In the genomic region with DNA sequence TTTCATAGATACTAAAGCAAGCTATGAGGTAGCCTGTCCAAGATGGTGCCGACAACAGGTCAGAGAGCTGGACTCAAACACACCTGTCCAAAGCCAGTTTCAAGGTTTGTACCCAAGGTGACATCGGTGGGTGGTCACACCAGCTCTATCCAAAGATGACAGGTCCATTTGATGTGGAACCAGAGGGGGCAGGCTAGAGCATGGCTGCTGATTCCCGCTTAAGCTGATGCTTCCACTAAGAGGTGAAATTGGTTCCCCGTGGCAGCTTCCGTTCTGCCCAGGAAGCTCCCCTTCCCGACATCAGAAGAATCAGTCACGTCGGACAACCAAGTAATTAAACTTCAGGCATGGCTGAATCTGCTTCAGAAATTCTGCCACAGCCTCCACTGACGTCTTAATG, we compare ENCODE assay signal across 12 mouse cellular contexts. TPM values are rescaled to one million over a fixed set of nuclear protein-coding genes. Genes with fewer than 3 reads are reported as not detected.
DNase-seq lines count a peak whose midpoint lies in the region; ATAC-seq and TF ChIP-seq lines count a peak whose summit lies in the region.
"Had no signal": no experiment of that assay in that cellular context is flagged by ENCODE, and none has a peak within 500 bp of the region (broad histone marks: within the 10 kb centered on the region; RNA-seq: fewer than 3 reads in every experiment).

No protein-coding gene starts in this region.

- H3K9me3 ChIP-seq in forebrain, postnatal 0 days (ENCODE audit: low read length) = no peaks in the 10 kb centered on the region
- no peaks in the 10 kb centered on the region for H3K9me3 ChIP-seq in forebrain, embryonic 10.5 days
- no peaks in the 10 kb centered on the region for H3K9me3 ChIP-seq in E14TG2a.4 (ENCODE audit: low read length)
- H3K9me3 ChIP-seq: forebrain, embryonic 13.5 days; hindbrain, embryonic 10.5 days had no signal

- no peak for ATAC-seq in forebrain, postnatal 0 days

- H3K4me3 ChIP-seq in forebrain, postnatal 0 days (ENCODE audit: low read depth, low read length) = no peak overlapping the region
- H3K4me3 ChIP-seq in forebrain, embryonic 10.5 days = no peak overlapping the region
- H3K4me3 ChIP-seq in E14TG2a.4 (replicated peaks; ENCODE audit: low read length) = no peak overlapping the region
- H3K4me3 ChIP-seq: forebrain, embryonic 13.5 days; hindbrain, embryonic 10.5 days had no signal

- DNase-seq in forebrain, postnatal 0 days = no peak
- DNase-seq in forebrain, embryonic 10.5 days (ENCODE audit: extremely low spot score, low spot score) = no peak
- DNase-seq in left cerebral cortex, postnatal 4 days = peak; percentile 14
- DNase-seq in left cerebral cortex, adult 8-10 months (ENCODE audit: low spot score in 2 of 2) = no peak
- peak; percentile 51 for DNase-seq in ZHBTc4 (ENCODE audit: low read depth, low spot score)
- DNase-seq in layer of hippocampus, postnatal 36 days = no peak
- no peak for DNase-seq in ovary, postnatal 10 days (ENCODE audit: low spot score)

- no peak overlapping the region for H3K9ac ChIP-seq in forebrain, postnatal 0 days
- H3K9ac ChIP-seq: forebrain, embryonic 13.5 days had no signal

- H3K36me3 ChIP-seq in forebrain, postnatal 0 days (ENCODE audit: insufficient read depth) = no peaks in the 10 kb centered on the region
- H3K36me3 ChIP-seq in forebrain, embryonic 10.5 days (replicated peaks) = no peaks in the 10 kb centered on the region
- no peaks in the 10 kb centered on the region for H3K36me3 ChIP-seq in E14TG2a.4 (ENCODE audit: insufficient read depth, low read length)
- H3K36me3 ChIP-seq: hindbrain, embryonic 10.5 days had no signal

- no peaks in the 10 kb centered on the region for H3K4me1 ChIP-seq in forebrain, postnatal 0 days (ENCODE audit: insufficient read depth)
- peaks cover 7% of the 10 kb centered on the region; the same call in 1 of the 2 replicates for H3K4me1 ChIP-seq in forebrain, embryonic 10.5 days
- H3K4me1 ChIP-seq in E14TG2a.4 (replicated peaks; ENCODE audit: low read depth, low read length) = peaks cover 24% of the 10 kb centered on the region

- peak; percentile 41 for TF ChIP-seq CTCF in forebrain, postnatal 0 days (IDR thresholded peaks at IDR 0.05; ENCODE audit: low read depth)
- peak; percentile 19; the same call in 1 of the 2 replicates for TF ChIP-seq CTCF in E14TG2a.4 (conservative IDR thresholded peaks at IDR 0.05; ENCODE audit: low read length)

- H3K27me3 ChIP-seq in forebrain, postnatal 0 days (ENCODE audit: insufficient read depth, low read length) = no peaks in the 10 kb centered on the region
- H3K27me3 ChIP-seq in forebrain, embryonic 10.5 days (ENCODE audit: poor library complexity, severe bottlenecking) = 0 out of 2 replicates have a peak, but pooled peaks cover 4% of the 10 kb centered on the region
- H3K27me3 ChIP-seq in E14TG2a.4 (ENCODE audit: insufficient read depth, low read length) = no peaks in the 10 kb centered on the region; the same call in 1 of the 2 replicates
- H3K27me3 ChIP-seq: forebrain, embryonic 13.5 days had no signal

- H3K27ac ChIP-seq in forebrain, postnatal 0 days (ENCODE audit: low read depth, low read length) = no peak overlapping the region
- H3K27ac ChIP-seq in forebrain, embryonic 10.5 days = no peak overlapping the region
- H3K27ac ChIP-seq: forebrain, embryonic 13.5 days; hindbrain, embryonic 10.5 days; macrophage had no signal

- H3K4me2 ChIP-seq in forebrain, postnatal 0 days (ENCODE audit: low read depth) = no peak overlapping the region
- H3K4me2 ChIP-seq: forebrain, embryonic 13.5 days had no signal

- intact Hi-C loops in left cerebral cortex, postnatal 4 days (cut with DNase I) = no loop called here

- 71% methylated on average over 9 of the region's 9 CpGs for WGBS in forebrain, postnatal 0 days
- 75% methylated on average over 9 of the region's 9 CpGs for WGBS in forebrain, embryonic 10.5 days

RNA-seq across cellular contexts. Expression of a gene that starts 5.4 kb away (rescaled TPM):
- total RNA-seq in forebrain, postnatal 0 days (2014; rRNA removed) = not detected in 2 replicates
- polyA plus RNA-seq in forebrain, postnatal 0 days (2015; fragmentation: Nextera tagmentation; extraction: Ambion mirVana) = 0.06 TPM in 1 of 2 replicates, not detected in the other
- not detected in 2 replicates for polyA plus RNA-seq in forebrain, embryonic 10.5 days (2016; fragmentation: Nextera tagmentation; extraction: Ambion mirVana)
- total RNA-seq in left cerebral cortex, postnatal 4 days (2021) = not detected
- total RNA-seq in left cerebral cortex, adult 8-10 months (2022) = not detected
- total RNA-seq in layer of hippocampus, postnatal 36 days (2021) = not detected
- total RNA-seq: left cerebral cortex, postnatal 36 days had no signal
- polyA plus RNA-seq: hindbrain, embryonic 10.5 days; macrophage had no signal

Comparison
In these comparisons a context has a peak if more than half of its experiments do, and no peak if none do; other contexts are left out.
1. DNase-seq: peak in left cerebral cortex, postnatal 4 days (single experiment) and ZHBTc4 (single experiment); none in forebrain, postnatal 0 days (single experiment), forebrain, embryonic 10.5 days (single experiment), left cerebral cortex, adult 8-10 months (0 of 2), layer of hippocampus, postnatal 36 days (0 of 2) and ovary, postnatal 10 days (single experiment).